Mouse (Mus musculus): ENCODE results near the gene Aqp7. TPM values are rescaled to one million over a fixed set of nuclear protein-coding genes. Genes with fewer than 3 reads are reported as not detected.

Gene Aqp7
- not detected in 2 replicates for polyA plus RNA-seq (2012; ENCODE audit: insufficient read depth, insufficient read length, low replicate concordance, missing spikeins)

DNA sequence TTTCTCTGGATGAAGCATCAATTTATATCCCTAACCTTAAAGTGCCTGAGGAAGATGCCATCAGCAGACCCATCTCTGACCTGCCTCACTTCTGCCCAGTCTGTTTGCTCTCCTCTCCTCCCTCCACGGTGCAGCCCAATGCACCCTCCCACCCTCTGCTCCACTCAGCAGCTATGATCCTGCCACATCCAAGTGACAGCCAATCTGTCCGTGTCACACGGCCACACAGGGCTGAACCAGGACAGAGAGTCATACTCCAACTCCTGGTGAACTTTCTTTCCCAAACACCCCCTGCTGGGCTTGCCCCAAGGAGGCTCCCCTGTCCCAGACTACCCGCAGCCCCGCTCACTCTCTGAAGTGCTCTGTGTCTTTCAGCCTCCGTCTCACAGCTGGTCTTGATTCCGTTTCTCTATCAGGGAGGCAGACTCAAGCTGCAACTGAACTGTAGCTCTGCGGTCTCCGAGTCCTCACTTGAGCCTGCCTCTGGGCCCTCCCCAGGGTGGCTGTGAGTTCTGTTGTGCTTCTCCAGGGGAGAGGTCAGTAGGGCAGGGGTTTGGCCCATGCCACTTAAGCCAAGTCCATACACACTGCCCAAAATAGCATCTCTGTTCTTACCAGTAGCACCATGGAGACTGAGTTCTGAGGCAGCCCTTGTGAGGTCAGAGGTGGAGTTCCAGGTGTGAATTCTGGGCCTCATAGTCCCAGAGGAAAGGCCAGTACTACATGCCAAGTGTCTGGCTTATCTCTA is at the start of gene Aqp7:
Aqp7 (minus strand) TSS at position 616 of the 748 bp plus-strand sequence.
- H3K27ac ChIP-seq (ENCODE audit: insufficient read depth, low read depth, low read length): no peak within 1 kb of the TSS
- H3K4me1 ChIP-seq (ENCODE audit: control insufficient read depth, insufficient read depth, low read length): peaks cover 4% of the 10 kb centered on the region
- TF ChIP-seq POLR2A (IDR thresholded peaks at IDR 0.05; ENCODE audit: insufficient read depth, low read depth, low read length) (no peak), CTCF (IDR thresholded peaks at IDR 0.05; ENCODE audit: insufficient read depth, low read depth, low read length) (no peak)
- 62% methylated on average over 9 of the region's 9 CpGs for WGBS
- no peak within 1 kb of the TSS for H3K4me3 ChIP-seq (ENCODE audit: insufficient read depth, low read depth, low read length)

DNA sequence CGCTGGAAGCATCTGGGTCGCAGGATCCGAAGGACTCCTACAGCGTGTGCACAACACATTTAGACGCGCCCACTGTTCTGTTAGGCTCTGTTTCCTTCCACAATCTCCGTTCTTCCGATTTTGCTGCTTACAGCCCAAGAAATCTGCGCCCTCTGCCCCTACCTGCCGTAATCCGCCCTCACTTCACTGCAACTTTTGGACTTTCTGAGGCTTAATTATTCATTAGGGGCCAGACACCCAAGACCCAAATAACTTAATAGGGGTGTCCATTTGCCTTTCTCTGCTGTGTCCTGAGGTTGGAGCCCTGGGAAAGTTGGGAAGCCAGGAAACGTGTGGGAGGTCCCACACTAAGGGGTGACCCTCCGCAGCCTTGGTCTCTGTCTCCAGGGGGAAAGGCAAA is 49.4 kb upstream of the Aqp7 start:
- WGBS: 69% methylated on average over 13 of the region's 13 CpGs
- Histone ChIP-seq H3K4me3 (ENCODE audit: insufficient read depth, low read depth, low read length) (no peak overlapping the region), H3K27ac (ENCODE audit: insufficient read depth, low read depth, low read length) (no peak overlapping the region), H3K4me1 (ENCODE audit: control insufficient read depth, insufficient read depth, low read length) (peaks cover 11% of the 10 kb centered on the region)
- TF ChIP-seq CTCF (IDR thresholded peaks at IDR 0.05; ENCODE audit: insufficient read depth, low read depth, low read length): no peak
- TF ChIP-seq POLR2A (IDR thresholded peaks at IDR 0.05; ENCODE audit: insufficient read depth, low read depth, low read length): no peak

DNA sequence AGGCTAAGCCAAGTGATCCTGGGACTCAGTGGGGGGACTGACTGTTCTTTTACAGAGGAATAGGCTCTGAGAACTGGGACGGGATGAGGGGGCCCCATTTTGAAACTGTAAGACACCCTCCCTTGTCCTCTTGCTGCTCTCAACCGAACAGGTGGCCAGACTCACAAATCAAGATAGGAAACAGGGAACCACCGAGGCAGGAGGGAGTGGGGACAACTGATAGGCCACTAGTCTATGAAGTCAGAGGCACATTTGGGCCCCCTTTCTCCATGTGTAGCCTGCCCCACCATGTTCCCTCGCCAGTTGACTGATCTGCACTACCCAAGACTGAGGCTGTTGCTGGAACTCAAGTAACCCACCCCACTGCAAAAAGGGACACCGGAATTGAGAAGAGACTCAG is 48.9 kb upstream of the Aqp7 start:
- Histone ChIP-seq H3K27ac (ENCODE audit: insufficient read depth, low read depth, low read length) (no peak overlapping the region), H3K4me1 (ENCODE audit: control insufficient read depth, insufficient read depth, low read length) (peaks cover 11% of the 10 kb centered on the region), H3K4me3 (ENCODE audit: insufficient read depth, low read depth, low read length) (no peak overlapping the region)
- WGBS: 92% methylated on average over 5 of the region's 5 CpGs
- TF ChIP-seq CTCF (IDR thresholded peaks at IDR 0.05; ENCODE audit: insufficient read depth, low read depth, low read length) (no peak), POLR2A (IDR thresholded peaks at IDR 0.05; ENCODE audit: insufficient read depth, low read depth, low read length) (no peak)

DNA sequence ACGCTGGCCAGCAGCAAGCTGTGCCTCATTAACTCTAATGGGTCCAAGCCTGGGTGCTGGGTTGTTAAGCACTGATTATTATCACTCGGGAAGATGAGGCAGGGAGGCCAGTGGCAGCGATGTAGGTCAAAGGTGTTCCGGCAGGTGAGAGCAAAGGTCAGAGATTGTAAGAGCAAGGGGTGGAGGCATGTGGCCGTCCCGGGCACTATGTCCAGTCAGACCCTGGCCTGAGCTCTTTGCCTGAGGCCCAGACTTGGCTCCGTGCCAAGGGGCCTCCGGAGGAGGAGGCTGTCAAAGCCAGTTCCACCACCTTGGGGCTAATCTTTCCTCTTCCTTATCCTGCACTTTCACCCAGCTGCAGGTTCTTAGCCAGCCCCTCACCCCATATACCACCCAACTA is 48.2 kb upstream of the Aqp7 start:
- Histone ChIP-seq H3K4me3 (ENCODE audit: insufficient read depth, low read depth, low read length) (no peak overlapping the region), H3K27ac (ENCODE audit: insufficient read depth, low read depth, low read length) (no peak overlapping the region), H3K4me1 (ENCODE audit: control insufficient read depth, insufficient read depth, low read length) (peaks cover 11% of the 10 kb centered on the region)
- 73% methylated on average over 8 of the region's 8 CpGs for WGBS
- no peak for TF ChIP-seq POLR2A (IDR thresholded peaks at IDR 0.05; ENCODE audit: insufficient read depth, low read depth, low read length)
- no peak for TF ChIP-seq CTCF (IDR thresholded peaks at IDR 0.05; ENCODE audit: insufficient read depth, low read depth, low read length)

DNA sequence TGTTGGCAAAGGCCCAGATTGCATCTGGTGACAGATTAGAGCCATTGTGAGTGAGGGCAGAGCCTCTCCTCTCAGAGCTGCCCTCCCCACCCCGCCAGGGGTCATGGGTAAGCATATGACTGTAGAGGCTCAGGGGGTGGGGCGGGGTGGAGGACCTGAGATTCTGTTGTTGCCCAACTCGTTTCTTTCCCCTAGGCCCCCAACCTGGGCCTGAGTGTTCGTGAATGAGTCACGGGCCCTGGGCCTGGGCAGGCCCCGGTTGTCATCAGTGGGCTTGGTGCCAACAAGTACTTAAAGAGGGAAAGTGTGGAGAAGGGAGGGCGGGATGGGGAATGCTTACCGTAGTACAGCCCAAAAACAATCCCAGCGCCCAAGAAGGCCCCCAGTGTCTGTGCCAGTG is 46.4 kb upstream of the Aqp7 start:
- no peak for TF ChIP-seq POLR2A (IDR thresholded peaks at IDR 0.05; ENCODE audit: insufficient read depth, low read depth, low read length)
- no peak for TF ChIP-seq CTCF (IDR thresholded peaks at IDR 0.05; ENCODE audit: insufficient read depth, low read depth, low read length)
- 51% methylated on average over 9 of the region's 9 CpGs for WGBS
- Histone ChIP-seq H3K27ac (ENCODE audit: insufficient read depth, low read depth, low read length) (no peak overlapping the region), H3K4me3 (ENCODE audit: insufficient read depth, low read depth, low read length) (no peak overlapping the region), H3K4me1 (ENCODE audit: control insufficient read depth, insufficient read depth, low read length) (peaks cover 11% of the 10 kb centered on the region)

DNA sequence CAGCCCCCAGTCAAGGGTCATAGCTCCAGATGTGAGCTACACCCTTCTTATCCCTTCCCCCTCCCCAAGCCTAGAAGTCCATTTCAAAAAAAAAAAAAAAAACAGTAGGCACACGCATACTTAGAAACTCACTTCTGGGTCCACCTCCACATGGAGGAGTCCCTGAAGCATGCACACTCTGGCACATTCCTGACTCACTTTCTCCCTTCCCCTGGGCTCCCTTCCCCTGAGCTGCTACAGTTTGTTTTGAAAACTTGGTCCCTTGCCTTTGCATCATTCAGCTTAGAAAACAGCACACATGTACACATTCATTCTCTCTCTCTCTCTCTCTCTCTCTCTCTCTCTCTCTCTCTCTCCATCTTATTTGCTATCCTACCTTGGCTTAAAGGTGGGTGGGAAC is 45.0 kb upstream of the Aqp7 start:
- no peak for TF ChIP-seq POLR2A (IDR thresholded peaks at IDR 0.05; ENCODE audit: insufficient read depth, low read depth, low read length)
- TF ChIP-seq CTCF (IDR thresholded peaks at IDR 0.05; ENCODE audit: insufficient read depth, low read depth, low read length): no peak
- no peak overlapping the region for H3K4me3 ChIP-seq (ENCODE audit: insufficient read depth, low read depth, low read length)
- H3K4me1 ChIP-seq (ENCODE audit: control insufficient read depth, insufficient read depth, low read length): peaks cover 4% of the 10 kb centered on the region
- no peak overlapping the region for H3K27ac ChIP-seq (ENCODE audit: insufficient read depth, low read depth, low read length)
- 37% methylated on average over 1 of the region's 1 CpGs for WGBS

DNA sequence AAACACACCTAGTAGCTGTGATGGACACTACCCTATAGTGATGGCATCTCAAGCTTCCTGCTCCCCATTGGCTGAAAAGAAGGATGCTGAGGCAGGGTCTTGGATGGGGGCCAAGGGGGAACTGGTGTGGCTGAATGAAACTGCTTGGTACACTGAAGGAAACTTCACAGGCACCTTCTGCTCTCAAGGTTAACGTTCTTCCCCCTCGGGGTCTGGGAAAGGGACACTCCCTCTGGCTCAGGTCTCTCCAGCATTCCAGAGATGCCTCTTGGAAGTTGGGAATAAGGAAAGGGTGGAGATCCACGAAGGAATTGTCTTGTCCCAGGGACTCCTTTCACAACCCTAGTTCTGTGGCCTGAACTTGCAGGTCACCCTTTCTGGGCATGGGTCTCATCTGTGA is 43.5 kb upstream of the Aqp7 start:
- Histone ChIP-seq H3K4me1 (ENCODE audit: control insufficient read depth, insufficient read depth, low read length) (no peaks in the 10 kb centered on the region), H3K4me3 (ENCODE audit: insufficient read depth, low read depth, low read length) (no peak overlapping the region), H3K27ac (ENCODE audit: insufficient read depth, low read depth, low read length) (no peak overlapping the region)
- WGBS: 55% methylated on average over 3 of the region's 3 CpGs
- TF ChIP-seq POLR2A (IDR thresholded peaks at IDR 0.05; ENCODE audit: insufficient read depth, low read depth, low read length) (no peak), CTCF (IDR thresholded peaks at IDR 0.05; ENCODE audit: insufficient read depth, low read depth, low read length) (no peak)

DNA sequence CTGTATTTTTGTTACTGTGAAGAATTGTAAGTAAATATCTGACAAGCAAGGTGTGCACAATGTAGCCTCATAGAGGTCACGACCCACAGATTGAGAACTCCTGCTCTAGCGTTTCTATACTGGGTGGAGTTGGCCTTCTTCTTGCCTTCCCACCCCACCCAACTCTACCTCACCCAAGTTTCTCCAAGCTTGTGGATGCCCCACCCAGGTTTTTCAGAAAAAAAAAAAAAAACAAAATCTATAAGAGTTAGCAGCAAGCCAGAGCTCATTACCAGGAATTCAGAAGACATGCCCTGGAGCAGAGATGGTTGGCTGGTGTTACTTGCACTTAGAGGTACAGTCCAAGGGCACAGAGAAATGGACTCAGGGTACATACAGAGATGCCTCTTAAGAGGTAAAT is 41.8 kb upstream of the Aqp7 start:
- Histone ChIP-seq H3K27ac (ENCODE audit: insufficient read depth, low read depth, low read length) (no peak overlapping the region), H3K4me1 (ENCODE audit: control insufficient read depth, insufficient read depth, low read length) (no peaks in the 10 kb centered on the region), H3K4me3 (ENCODE audit: insufficient read depth, low read depth, low read length) (no peak overlapping the region)
- TF ChIP-seq POLR2A (IDR thresholded peaks at IDR 0.05; ENCODE audit: insufficient read depth, low read depth, low read length): no peak
- TF ChIP-seq CTCF (IDR thresholded peaks at IDR 0.05; ENCODE audit: insufficient read depth, low read depth, low read length): no peak
- 96% methylated on average over 2 of the region's 2 CpGs for WGBS

DNA sequence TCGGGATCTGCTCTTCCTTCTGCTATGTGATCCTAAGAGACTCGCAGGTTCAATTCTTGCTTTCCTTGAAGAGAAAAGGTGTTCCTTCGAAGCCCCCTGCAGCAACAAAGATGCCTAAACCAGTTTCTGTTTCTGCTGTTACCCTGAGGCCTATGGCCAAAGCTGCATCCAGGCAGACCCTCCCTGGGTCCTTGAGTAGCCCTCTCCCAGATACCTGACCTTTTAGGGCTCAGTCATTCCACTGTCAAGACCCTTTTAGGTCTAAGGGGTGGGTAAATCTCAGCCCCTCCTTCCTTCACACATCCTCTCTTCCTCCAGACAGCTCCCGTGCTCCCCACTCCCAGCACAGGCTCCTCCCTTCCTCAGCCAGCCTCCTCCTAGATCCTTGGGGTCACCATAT is 41.2 kb upstream of the Aqp7 start:
- TF ChIP-seq CTCF (IDR thresholded peaks at IDR 0.05; ENCODE audit: insufficient read depth, low read depth, low read length): no peak
- no peak for TF ChIP-seq POLR2A (IDR thresholded peaks at IDR 0.05; ENCODE audit: insufficient read depth, low read depth, low read length)
- no peak overlapping the region for H3K27ac ChIP-seq (ENCODE audit: insufficient read depth, low read depth, low read length)
- 92% methylated on average over 4 of the region's 4 CpGs for WGBS
- H3K4me1 ChIP-seq (ENCODE audit: control insufficient read depth, insufficient read depth, low read length): no peaks in the 10 kb centered on the region
- H3K4me3 ChIP-seq (ENCODE audit: insufficient read depth, low read depth, low read length): no peak overlapping the region

Data from olfactory bulb, adult 2 months (tissue).